In the genomic region with DNA sequence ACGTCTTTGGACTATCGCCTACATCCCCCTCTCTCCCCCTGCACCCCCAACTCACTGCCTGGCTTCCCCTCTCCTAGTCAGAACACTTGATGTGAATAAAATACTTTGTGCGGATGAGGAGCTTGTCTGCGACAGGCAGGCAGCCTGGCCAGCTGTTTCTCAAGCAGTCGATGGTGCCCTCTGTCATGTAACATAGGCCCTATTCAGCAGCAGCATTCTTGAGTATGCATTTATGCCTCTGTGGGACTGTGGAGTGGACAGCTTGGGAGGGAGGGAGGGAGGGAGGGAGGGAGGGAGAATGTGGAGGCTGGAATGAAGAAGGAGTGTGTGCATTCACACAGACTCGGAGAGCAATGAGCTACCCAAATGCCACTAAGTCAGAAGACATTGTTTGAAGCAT, we compare ENCODE assay signal across 8 mouse cellular contexts.
DNase-seq lines count a peak whose midpoint lies in the region; ATAC-seq and TF ChIP-seq lines count a peak whose summit lies in the region.

No protein-coding gene starts in this region.

- DNase-seq in heart, postnatal 0 days (ENCODE audit: low spot score) = no peak
- DNase-seq in heart, postnatal 4 days = no peak
- no peak for DNase-seq in MEL (ENCODE audit: low read depth, low spot score)
- peak; percentile 76 for DNase-seq in embryonic facial prominence, embryonic 14.5 days (ENCODE audit: low spot score)
- DNase-seq in liver, embryonic 13.5 days = no peak
- no peak for DNase-seq in urinary bladder, postnatal 36 days (ENCODE audit: low spot score in 2 of 2)
- no peak for DNase-seq in cerebellum, postnatal 14 days
- DNase-seq in layer of hippocampus, adult 18-20 months (ENCODE audit: low spot score in 2 of 2) = no peak

- no peak for TF ChIP-seq POLR2A in MEL (IDR thresholded peaks at IDR 0.05; ENCODE audit: control insufficient read depth in 1 of 2, insufficient read depth in 1 of 2, low read depth in 1 of 2, low read length in 2 of 2, poor library complexity in 1 of 2)

- H3K36me3 ChIP-seq in heart, postnatal 0 days (replicated peaks; ENCODE audit: control insufficient read depth, insufficient read depth, low read length) = no peaks in the 10 kb centered on the region; the same call in 1 of the 2 replicates
- H3K36me3 ChIP-seq in MEL (ENCODE audit: control insufficient read depth in 1 of 2, insufficient read depth in 2 of 2, low read length in 2 of 2) = peaks cover 0 to 69% of the 10 kb centered on the region in 2 experiments; a peak in 3 of 4 replicates
- H3K36me3 ChIP-seq in embryonic facial prominence, embryonic 14.5 days (ENCODE audit: control insufficient read depth, insufficient read depth, low read length) = no peaks in the 10 kb centered on the region
- H3K36me3 ChIP-seq in liver, embryonic 13.5 days = peaks cover 7% of the 10 kb centered on the region

- H3K4me1 ChIP-seq in heart, postnatal 0 days (ENCODE audit: control insufficient read depth, insufficient read depth) = peaks cover 36% of the 10 kb centered on the region
- H3K4me1 ChIP-seq in MEL (ENCODE audit: control insufficient read depth in 1 of 2, insufficient read depth in 2 of 2, low read length in 2 of 2) = peaks cover 39 to 67% of the 10 kb centered on the region in 2 experiments
- H3K4me1 ChIP-seq in embryonic facial prominence, embryonic 14.5 days (ENCODE audit: control insufficient read depth, insufficient read depth, low read length) = peaks cover 54% of the 10 kb centered on the region
- H3K4me1 ChIP-seq in liver, embryonic 13.5 days (replicated peaks) = peaks cover 93% of the 10 kb centered on the region

- no peak for TF ChIP-seq EP300 in heart, postnatal 0 days (IDR thresholded peaks at IDR 0.05; ENCODE audit: low read depth)
- no peak for TF ChIP-seq EP300 in MEL (IDR thresholded peaks at IDR 0.05; ENCODE audit: low read depth in 1 of 2, low read length in 2 of 2)

- WGBS in heart, postnatal 0 days = 16% methylated on average over 6 of the region's 6 CpGs
- WGBS in embryonic facial prominence, embryonic 14.5 days = 5% methylated on average over 6 of the region's 6 CpGs
- 51% methylated on average over 6 of the region's 6 CpGs for WGBS in liver, embryonic 13.5 days (ENCODE audit: insufficient replicate concordance)

- H3K9me3 ChIP-seq in heart, postnatal 0 days (replicated peaks; ENCODE audit: control insufficient read depth, low read length) = no peaks in the 10 kb centered on the region
- no peaks in the 10 kb centered on the region for H3K9me3 ChIP-seq in MEL (replicated peaks; ENCODE audit: insufficient read depth, low read length)
- H3K9me3 ChIP-seq in embryonic facial prominence, embryonic 14.5 days (ENCODE audit: control insufficient read depth, low read length) = no peaks in the 10 kb centered on the region
- H3K9me3 ChIP-seq in liver, embryonic 13.5 days (replicated peaks) = no peaks in the 10 kb centered on the region

- peaks cover 50% of the 10 kb centered on the region for H3K79me2 ChIP-seq in MEL (ENCODE audit: control insufficient read depth, insufficient read depth, low read length, poor library complexity)

- TF ChIP-seq CTCF in heart, postnatal 0 days (IDR thresholded peaks at IDR 0.05; ENCODE audit: low read depth) = no peak
- no peak for TF ChIP-seq CTCF in MEL (IDR thresholded peaks at IDR 0.05 in 2 of 3, conservative IDR thresholded peaks at IDR 0.05 in 1 of 3; ENCODE audit: control insufficient read depth in 1 of 3, insufficient read depth in 1 of 3, low read depth in 2 of 3, low read length in 3 of 3, poor library complexity in 1 of 3, severe bottlenecking in 1 of 3)

- H3K4me3 ChIP-seq in heart, postnatal 0 days (ENCODE audit: low read depth, low read length) = no peak overlapping the region
- H3K4me3 ChIP-seq in MEL (ENCODE audit: control insufficient read depth in 1 of 2, insufficient read depth in 1 of 2, low read depth in 2 of 2, low read length in 2 of 2) = no peak overlapping the region
- no peak overlapping the region for H3K4me3 ChIP-seq in embryonic facial prominence, embryonic 14.5 days (ENCODE audit: low read depth, low read length)
- H3K4me3 ChIP-seq in liver, embryonic 13.5 days (replicated peaks) = no peak overlapping the region

- H3K4me2 ChIP-seq in heart, postnatal 0 days (ENCODE audit: low read depth, low read length) = no peak overlapping the region
- H3K4me2 ChIP-seq in embryonic facial prominence, embryonic 14.5 days (ENCODE audit: low read depth, low read length) = peak overlapping the region; percentile 25; the same call in 1 of the 2 replicates
- peak overlapping the region; percentile 60 for H3K4me2 ChIP-seq in liver, embryonic 13.5 days

- no peak overlapping the region for H3K9ac ChIP-seq in heart, postnatal 0 days (replicated peaks; ENCODE audit: low read depth, low read length)
- H3K9ac ChIP-seq in MEL (ENCODE audit: control insufficient read depth, low read depth, low read length, poor library complexity, severe bottlenecking) = no peak overlapping the region
- H3K9ac ChIP-seq in embryonic facial prominence, embryonic 14.5 days (ENCODE audit: low read depth, low read length) = no peak overlapping the region
- peak overlapping the region; percentile 62 for H3K9ac ChIP-seq in liver, embryonic 13.5 days

- no peaks in the 10 kb centered on the region for H3K27me3 ChIP-seq in heart, postnatal 0 days (ENCODE audit: control insufficient read depth, insufficient read depth, low read length)
- H3K27me3 ChIP-seq in MEL (ENCODE audit: control insufficient read depth in 1 of 2, insufficient read depth in 2 of 2, low read length in 2 of 2) = no peaks in the 10 kb centered on the region
- H3K27me3 ChIP-seq in embryonic facial prominence, embryonic 14.5 days (replicated peaks; ENCODE audit: control insufficient read depth, insufficient read depth, low read length) = no peaks in the 10 kb centered on the region
- no peaks in the 10 kb centered on the region for H3K27me3 ChIP-seq in liver, embryonic 13.5 days

- TF ChIP-seq RAD21 in MEL (IDR thresholded peaks at IDR 0.05; ENCODE audit: low read depth, low read length) = no peak

- ATAC-seq in heart, postnatal 0 days (ENCODE audit: insufficient read depth, low read depth) = no peak
- ATAC-seq in embryonic facial prominence, embryonic 14.5 days (ENCODE audit: low read depth) = peak; percentile 67
- no peak for ATAC-seq in liver, embryonic 13.5 days (ENCODE audit: low read depth)

- peak overlapping the region; percentile 7 for H3K27ac ChIP-seq in heart, postnatal 0 days (ENCODE audit: low read depth)
- peak overlapping the region; percentile 93 for H3K27ac ChIP-seq in MEL (ENCODE audit: control insufficient read depth, low read depth, low read length)
- H3K27ac ChIP-seq in embryonic facial prominence, embryonic 14.5 days (replicated peaks; ENCODE audit: low read depth, low read length) = peak overlapping the region; percentile 80
- peak overlapping the region; percentile 92 for H3K27ac ChIP-seq in liver, embryonic 13.5 days

TF ChIP-seq in MEL, 35 proteins besides CTCF, POLR2A, EP300 and RAD21:
- TF ChIP-seq MAFK (IDR thresholded peaks at IDR 0.05; ENCODE audit: borderline replicate concordance, low read depth, low read length) (no peak), POLR2AphosphoS2 (IDR thresholded peaks at IDR 0.05; ENCODE audit: low read length) (0 out of 2 replicates have a peak, but pooled peaks have one; percentile 18)

Comparison
In these comparisons a context has a peak if more than half of its experiments do, and no peak if none do; other contexts are left out.
1. H3K27ac ChIP-seq: peak in every context shown above with its lines; median percentile 93 in MEL; 92 in liver, embryonic 13.5 days; 80 in embryonic facial prominence, embryonic 14.5 days; 7 in heart, postnatal 0 days.